Mouse (Mus musculus) small intestine, adult 2 months (tissue): Measurements from ENCODE around the gene Exoc6b.

ENCODE experiments used
- CTCF ChIP-seq: fragments of 200-500 bp; IDR thresholded peaks from 2 replicates; pipeline ENCODE4 v1.5.1; 2012; ENCODE audit warnings: low read depth, mild to moderate bottlenecking, control low read depth, inconsistent platforms, low read length, moderate library complexity, mixed read lengths; ENCODE audit not compliant: insufficient replicate concordance, insufficient read length; ENCODE audit errors: extremely low read depth
- POLR2A ChIP-seq: fragments of 200-500 bp; IDR thresholded peaks from 2 replicates; pipeline ENCODE4 v1.6.1; 2012; ENCODE audit warnings: low read depth, mild to moderate bottlenecking, control low read depth, inconsistent platforms, low read length, moderate library complexity

GRCm38 (mm10) chr6:84931051-84931450 lies 138.3 kb downstream of the Exoc6b start:
- TF ChIP-seq CTCF (no peak), POLR2A (no peak)
